Mouse (Mus musculus) common myeloid progenitor, adult 5-6 weeks (primary cell): Measurements from ENCODE around the gene Spata31d1b. TPM values are rescaled to one million over a fixed set of nuclear protein-coding genes. Genes with fewer than 3 reads are reported as not detected.
"Not testable (repeated sequence)": the region's sequence is repeated elsewhere in the genome, so short reads cannot be mapped to it uniquely, and the experiment has no call there.

Source experiments
- ATAC-seq: replicated peaks from 2 replicates; pipeline ENCODE4 v1.8.0; 2016; ENCODE audit warnings: low read depth, mild to moderate bottlenecking, moderate TSS enrichment, inconsistent platforms; ENCODE audit not compliant: poor library complexity, severe bottlenecking
- total RNA-seq: library from RNA; stranded (forward); fragments of 200-1000, 187-1606 nt; gene quantifications from 2 replicates; pipeline ENCODE4 v1.2.3, GENCODE M21; 2017

Gene Spata31d1b
- not detected in 2 replicates for total RNA-seq

GRCm38 (mm10) chr13:59711984-59712383, at the start of gene Spata31d1b:
TSS of gene Spata31d1b (plus strand) at chr13:59712284.
- ATAC-seq: not testable (repeated sequence)

- no peak for ATAC-seq
These were observed 48.0 kb upstream of the Spata31d1b start for GRCm38 (mm10) chr13:59663939-59664712.

GRCm38 (mm10) chr13:59667763-59668162, 44.3 kb upstream of the Spata31d1b start:
- no peak for ATAC-seq

GRCm38 (mm10) chr13:59668501-59669093, 43.5 kb upstream of the Spata31d1b start:
- ATAC-seq: peak; percentile 73

GRCm38 (mm10) chr13:59669946-59670345, 42.1 kb upstream of the Spata31d1b start:
- ATAC-seq: no peak

- ATAC-seq: no peak
These were observed 40.6 kb upstream of the Spata31d1b start for GRCm38 (mm10) chr13:59671521-59671920.

- peak; percentile 74 for ATAC-seq
These were observed 39.8 kb upstream of the Spata31d1b start for GRCm38 (mm10) chr13:59672248-59672647.

- ATAC-seq: no peak
These were observed 38.5 kb upstream of the Spata31d1b start for GRCm38 (mm10) chr13:59673597-59673996.

- ATAC-seq: no peak
These were observed 37.9 kb upstream of the Spata31d1b start for GRCm38 (mm10) chr13:59674215-59674614.

GRCm38 (mm10) chr13:59674761-59675150, 37.3 kb upstream of the Spata31d1b start:
- no peak for ATAC-seq

GRCm38 (mm10) chr13:59675151-59676011, 36.7 kb upstream of the Spata31d1b start, which contains the start of gene Golm1:
TSS of gene Golm1 (minus strand) at chr13:59675811.
- ATAC-seq: peak; percentile 17; the same call in 1 of the 2 replicates

GRCm38 (mm10) chr13:59676316-59677229, 35.5 kb upstream of the Spata31d1b start:
- peak; percentile 33; the same call in 1 of the 2 replicates for ATAC-seq

- no peak for ATAC-seq
These were observed 32.8 kb upstream of the Spata31d1b start for GRCm38 (mm10) chr13:59679306-59679705.

- no peak for ATAC-seq
These were observed 32.2 kb upstream of the Spata31d1b start for GRCm38 (mm10) chr13:59679908-59680307.

GRCm38 (mm10) chr13:59682629-59683028, 29.5 kb upstream of the Spata31d1b start:
- ATAC-seq: peak; percentile 87

GRCm38 (mm10) chr13:59685236-59685635, 26.8 kb upstream of the Spata31d1b start:
- ATAC-seq: no peak

- no peak for ATAC-seq
These were observed 23.7 kb upstream of the Spata31d1b start for GRCm38 (mm10) chr13:59688338-59688770.

GRCm38 (mm10) chr13:59689313-59689712, 22.8 kb upstream of the Spata31d1b start:
- ATAC-seq: no peak

GRCm38 (mm10) chr13:59689843-59690242, 22.2 kb upstream of the Spata31d1b start:
- no peak for ATAC-seq
